Mouse (Mus musculus): ENCODE results near the gene Xdh. TPM values are rescaled to one million over a fixed set of nuclear protein-coding genes. Genes with fewer than 3 reads are reported as not detected.

Gene Xdh
- polyA plus RNA-seq, 1 experiment from 2014 or later: 3.4 TPM

DNA sequence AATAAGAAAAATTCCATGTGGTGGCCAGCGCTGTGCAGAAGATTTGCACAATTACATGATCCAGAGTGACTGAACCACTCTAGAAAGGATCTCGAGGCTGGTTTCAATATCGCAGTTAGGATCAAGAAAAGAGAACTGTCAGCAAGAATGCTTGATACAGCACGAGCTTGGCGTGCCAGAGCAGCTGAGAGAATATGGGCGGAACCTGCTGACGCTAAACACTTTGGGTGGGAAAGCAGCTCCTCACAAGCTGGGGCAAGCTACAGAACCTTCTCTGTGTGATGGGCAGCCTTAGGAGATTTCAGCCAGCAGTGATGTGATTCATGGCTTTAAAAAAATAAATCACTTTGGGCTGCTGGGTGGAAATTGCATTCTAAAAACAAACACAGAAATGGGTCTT is 12.9 kb downstream of the Xdh start:
- no peaks in the 10 kb centered on the region for H3K27me3 ChIP-seq
- 78% methylated on average over 7 of the region's 7 CpGs for WGBS
- no peak for ATAC-seq (replicated peaks; ENCODE audit: low FRiP score)
- H3K9ac ChIP-seq: no peak overlapping the region
- H3K27ac ChIP-seq: no peak overlapping the region
- H3K4me1 ChIP-seq: no peaks in the 10 kb centered on the region
- no peaks in the 10 kb centered on the region for H3K36me3 ChIP-seq
- no peak overlapping the region for H3K4me2 ChIP-seq
- H3K4me3 ChIP-seq (replicated peaks): no peak overlapping the region
- H3K9me3 ChIP-seq (replicated peaks): no peaks in the 10 kb centered on the region

DNA sequence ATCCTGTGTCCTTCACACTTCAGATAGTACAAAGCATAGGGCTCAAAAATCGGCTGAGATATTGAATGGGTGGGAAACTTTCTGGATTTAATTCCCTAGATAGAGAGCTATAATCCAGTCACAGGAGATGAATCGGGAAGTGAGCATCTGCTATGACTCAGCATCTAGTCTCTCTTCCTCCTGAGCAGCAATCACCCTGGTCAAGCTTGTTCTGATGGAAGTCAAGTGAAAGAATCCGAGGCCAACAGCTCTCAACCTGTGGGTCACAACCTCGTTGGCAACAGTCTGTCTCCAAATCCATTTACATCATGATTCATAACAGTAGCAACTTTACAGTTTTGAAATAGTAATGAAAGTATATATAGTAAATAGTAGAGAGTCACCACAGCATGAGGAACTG is 14.8 kb downstream of the Xdh start:
- Histone ChIP-seq H3K4me2 (no peak overlapping the region), H3K27ac (no peak overlapping the region), H3K9ac (no peak overlapping the region), H3K4me1 (no peaks in the 10 kb centered on the region), H3K4me3 (replicated peaks) (no peak overlapping the region), H3K9me3 (replicated peaks) (no peaks in the 10 kb centered on the region), H3K36me3 (no peaks in the 10 kb centered on the region), H3K27me3 (no peaks in the 10 kb centered on the region)
- WGBS: 82% methylated on average over 4 of the region's 4 CpGs
- ATAC-seq (replicated peaks; ENCODE audit: low FRiP score): no peak

DNA sequence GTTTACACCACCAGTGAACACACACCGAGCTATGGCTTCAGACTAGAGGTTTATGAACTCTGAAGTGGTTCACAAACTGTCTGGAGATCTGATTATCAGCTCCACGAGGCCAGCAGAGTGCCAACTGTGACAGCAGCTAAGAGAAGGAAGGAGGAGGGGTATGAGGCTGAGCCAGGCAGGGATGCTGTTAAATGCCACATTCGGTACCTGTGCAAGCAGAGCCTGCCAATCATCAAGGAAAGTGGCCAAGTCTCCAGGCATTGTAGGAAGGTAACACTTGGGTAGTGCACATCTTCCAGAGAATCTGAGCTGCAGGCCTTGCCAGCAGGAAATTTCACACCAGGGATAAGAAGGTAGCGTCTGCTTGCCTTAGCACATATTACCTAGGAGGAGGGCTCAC is 15.7 kb downstream of the Xdh start:
- no peaks in the 10 kb centered on the region for H3K27me3 ChIP-seq
- WGBS: 82% methylated on average over 4 of the region's 4 CpGs
- ATAC-seq (replicated peaks; ENCODE audit: low FRiP score): no peak

DNA sequence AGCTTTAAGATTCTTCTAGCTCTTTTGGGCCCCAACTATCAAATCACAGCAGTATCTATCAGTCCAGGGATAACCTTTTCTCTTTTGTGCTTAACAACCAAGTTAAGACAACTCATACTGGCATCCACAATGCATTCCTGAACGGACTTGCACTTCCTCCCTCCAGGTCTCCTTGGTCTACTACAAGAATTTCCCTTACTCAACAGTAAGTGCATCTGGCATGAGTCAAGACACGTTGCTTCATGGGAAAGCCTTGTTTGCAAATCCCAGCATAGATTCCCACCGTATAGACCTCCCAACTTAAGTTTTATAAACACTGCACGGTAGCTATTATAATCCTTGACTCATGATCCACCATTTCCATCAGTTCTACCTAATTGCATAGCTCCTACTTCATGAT is 16.4 kb downstream of the Xdh start:
- 86% methylated on average over 4 of the region's 4 CpGs for WGBS
- Histone ChIP-seq H3K4me3 (replicated peaks) (no peak overlapping the region), H3K9me3 (replicated peaks) (no peaks in the 10 kb centered on the region), H3K36me3 (no peaks in the 10 kb centered on the region), H3K27ac (no peak overlapping the region), H3K4me2 (no peak overlapping the region), H3K9ac (no peak overlapping the region), H3K4me1 (no peaks in the 10 kb centered on the region), H3K27me3 (no peaks in the 10 kb centered on the region)
- no peak for ATAC-seq (replicated peaks; ENCODE audit: low FRiP score)

More for the DNA sequence above, 15.7 kb downstream of the Xdh start:
- Histone ChIP-seq H3K27ac (no peak overlapping the region), H3K9ac (no peak overlapping the region), H3K9me3 (replicated peaks) (no peaks in the 10 kb centered on the region), H3K4me1 (no peaks in the 10 kb centered on the region), H3K4me2 (no peak overlapping the region), H3K4me3 (replicated peaks) (no peak overlapping the region), H3K36me3 (no peaks in the 10 kb centered on the region)

DNA sequence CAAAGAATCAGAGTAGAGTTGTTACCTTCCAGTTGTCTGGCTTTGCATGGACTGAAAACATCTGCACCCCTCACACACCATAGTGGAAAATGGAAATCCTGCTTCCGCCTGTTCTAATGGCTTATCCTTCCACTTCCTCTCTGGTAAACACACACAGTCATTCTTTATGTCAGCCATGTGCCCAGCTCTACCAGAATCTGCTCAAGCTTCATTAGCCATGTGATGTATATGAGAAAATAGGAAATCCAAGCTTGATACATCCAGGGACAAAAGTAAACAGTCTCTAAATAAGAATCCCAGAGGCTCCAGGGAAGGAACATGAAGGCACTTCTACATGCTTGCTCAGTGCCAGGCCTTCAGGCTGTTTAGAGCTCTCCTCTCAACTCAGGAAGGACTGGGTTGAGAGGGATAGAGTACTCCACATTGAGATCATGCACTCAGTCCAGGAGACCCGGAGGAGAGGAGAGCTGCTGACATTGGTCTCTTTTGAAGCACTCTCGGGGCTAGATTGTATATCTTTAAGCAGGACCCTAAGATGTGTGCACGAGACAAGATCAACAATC is 17.4 kb downstream of the Xdh start:
- no peak for ATAC-seq (replicated peaks; ENCODE audit: low FRiP score)

DNA sequence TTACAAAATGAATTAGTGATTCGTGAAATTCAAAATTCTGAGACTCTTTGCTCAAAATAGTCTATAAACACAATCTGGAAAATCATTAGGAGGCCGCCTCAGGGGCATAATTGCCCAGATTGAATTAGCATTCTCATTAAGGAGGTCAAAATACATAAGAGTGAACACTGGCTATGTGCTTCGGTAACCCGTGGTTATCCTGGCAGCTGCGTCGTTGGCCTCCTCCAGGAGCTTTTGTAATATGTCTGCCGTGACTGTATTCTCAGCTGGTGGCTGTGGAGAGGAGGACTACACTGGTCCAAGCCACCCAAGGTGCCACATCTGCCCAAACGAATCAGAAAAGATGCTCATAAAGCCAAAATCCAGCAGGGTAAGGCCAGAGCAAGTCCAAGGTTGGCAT is 30.5 kb downstream of the Xdh start:
- Histone ChIP-seq H3K4me2 (no peak overlapping the region), H3K27ac (no peak overlapping the region), H3K27me3 (no peaks in the 10 kb centered on the region), H3K9me3 (replicated peaks) (no peaks in the 10 kb centered on the region), H3K36me3 (no peaks in the 10 kb centered on the region), H3K4me1 (peaks cover 3% of the 10 kb centered on the region; the same call in 1 of the 2 replicates), H3K4me3 (replicated peaks) (no peak overlapping the region), H3K9ac (no peak overlapping the region)
- WGBS: 53% methylated on average over 8 of the region's 8 CpGs
- ATAC-seq (replicated peaks; ENCODE audit: low FRiP score): no peak

More for the DNA sequence above, 17.4 kb downstream of the Xdh start:
- 54% methylated on average over 4 of the region's 4 CpGs for WGBS
- Histone ChIP-seq H3K4me2 (no peak overlapping the region), H3K9ac (no peak overlapping the region), H3K4me1 (no peaks in the 10 kb centered on the region), H3K36me3 (no peaks in the 10 kb centered on the region), H3K27ac (no peak overlapping the region), H3K9me3 (replicated peaks) (no peaks in the 10 kb centered on the region), H3K4me3 (replicated peaks) (no peak overlapping the region), H3K27me3 (no peaks in the 10 kb centered on the region)

DNA sequence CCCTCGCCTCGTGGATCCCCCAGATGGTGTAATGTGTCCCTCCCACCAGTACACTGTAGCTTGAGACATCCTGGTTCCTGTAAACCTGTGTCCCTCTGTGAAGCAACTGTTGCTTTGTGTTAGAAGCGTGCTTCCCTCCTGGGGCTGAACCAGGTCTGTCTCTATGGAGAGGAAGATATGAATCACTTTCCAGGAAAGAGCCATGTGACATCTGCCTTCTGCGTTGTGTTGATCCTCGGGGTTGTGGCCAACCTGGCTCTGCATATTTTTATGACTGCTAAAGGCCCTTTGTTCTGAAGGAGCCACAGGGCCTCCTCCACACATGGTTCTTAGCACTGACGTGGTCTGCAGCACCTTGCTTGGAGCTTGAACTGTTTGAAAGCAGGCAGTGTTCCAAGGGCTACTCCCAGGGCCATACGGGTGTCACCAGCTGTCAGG is 31.0 kb downstream of the Xdh start:
- 20% methylated on average over 7 of the region's 7 CpGs for WGBS
- H3K27ac ChIP-seq: no peak overlapping the region
- no peak overlapping the region for H3K4me2 ChIP-seq
- H3K27me3 ChIP-seq: no peaks in the 10 kb centered on the region
- H3K4me3 ChIP-seq (replicated peaks): no peak overlapping the region
- H3K36me3 ChIP-seq: no peaks in the 10 kb centered on the region
- no peaks in the 10 kb centered on the region for H3K9me3 ChIP-seq (replicated peaks)
- H3K4me1 ChIP-seq: peaks cover 3% of the 10 kb centered on the region; the same call in 1 of the 2 replicates
- peak; percentile 75 for ATAC-seq (replicated peaks; ENCODE audit: low FRiP score)
- H3K9ac ChIP-seq: no peak overlapping the region

DNA sequence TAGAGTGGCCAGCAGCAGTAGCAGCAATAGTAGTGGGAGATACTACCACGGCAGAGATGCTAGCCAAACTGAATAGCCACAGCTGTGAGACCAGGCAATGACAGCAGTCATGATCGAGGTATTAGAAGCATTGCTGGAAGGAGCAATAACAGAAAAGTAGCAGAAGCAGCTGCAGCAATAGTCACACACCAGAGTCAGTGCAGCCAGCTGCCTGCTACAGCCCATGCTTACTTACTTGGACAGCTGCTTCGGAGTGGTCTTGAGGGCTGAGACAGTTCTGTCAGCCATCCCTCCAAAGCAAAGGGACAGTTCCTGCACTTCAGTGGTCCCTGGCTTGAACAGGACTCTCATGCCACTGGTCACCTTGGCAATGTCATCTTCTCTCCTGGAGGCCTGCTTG is 31.9 kb downstream of the Xdh start:
- Histone ChIP-seq H3K27me3 (no peaks in the 10 kb centered on the region), H3K4me3 (replicated peaks) (no peak overlapping the region), H3K9me3 (replicated peaks) (no peaks in the 10 kb centered on the region), H3K4me1 (peaks cover 3% of the 10 kb centered on the region; the same call in 1 of the 2 replicates), H3K9ac (no peak overlapping the region), H3K36me3 (no peaks in the 10 kb centered on the region), H3K27ac (no peak overlapping the region), H3K4me2 (no peak overlapping the region)
- no peak for ATAC-seq (replicated peaks; ENCODE audit: low FRiP score)
- 85% methylated on average over 3 of the region's 3 CpGs for WGBS

DNA sequence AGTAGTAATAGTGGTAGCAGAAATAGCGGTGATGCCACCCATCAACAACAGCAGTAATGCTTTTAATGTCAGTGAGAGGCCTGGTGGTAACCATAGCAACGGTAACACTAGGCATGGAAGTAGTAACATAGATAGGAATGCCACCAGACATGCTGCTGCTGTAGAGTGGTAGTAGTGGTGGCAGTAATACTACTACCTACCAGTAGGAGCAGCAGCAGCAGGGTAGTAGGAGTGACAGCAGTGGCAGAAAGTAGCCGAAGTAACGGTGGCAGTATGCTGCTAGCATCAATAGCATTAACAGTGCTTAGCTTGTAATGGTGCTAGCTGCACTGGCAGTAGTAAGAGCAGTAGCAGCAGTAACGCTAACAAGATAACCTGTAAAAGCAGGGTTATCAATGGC is 32.3 kb downstream of the Xdh start:
- no peaks in the 10 kb centered on the region for H3K9me3 ChIP-seq (replicated peaks)
- peaks cover 3% of the 10 kb centered on the region; the same call in 1 of the 2 replicates for H3K4me1 ChIP-seq
- WGBS: 86% methylated on average over 5 of the region's 5 CpGs
- H3K27ac ChIP-seq: no peak overlapping the region
- no peak for ATAC-seq (replicated peaks; ENCODE audit: low FRiP score)
- no peak overlapping the region for H3K9ac ChIP-seq
- H3K36me3 ChIP-seq: no peaks in the 10 kb centered on the region
- no peak overlapping the region for H3K4me2 ChIP-seq
- no peaks in the 10 kb centered on the region for H3K27me3 ChIP-seq
- H3K4me3 ChIP-seq (replicated peaks): no peak overlapping the region

DNA sequence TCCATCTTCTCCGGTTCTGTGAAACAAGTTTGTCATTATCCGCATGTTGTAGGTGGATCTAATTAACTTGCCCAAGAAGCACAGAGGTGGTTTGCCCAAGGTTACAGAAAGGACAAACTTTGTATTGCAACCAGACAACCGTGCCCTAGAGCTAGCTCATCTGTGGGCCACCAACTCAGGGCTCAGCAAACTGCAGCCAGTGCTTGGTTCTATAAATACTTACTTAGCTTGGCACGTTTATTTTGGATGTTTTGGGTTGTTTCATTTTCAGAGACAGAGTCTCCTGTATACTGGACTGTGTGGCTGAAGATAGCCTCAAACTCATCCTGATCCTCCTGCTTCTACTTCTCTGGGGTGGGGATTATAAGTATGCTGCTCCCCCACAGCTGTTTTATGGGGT is 35.3 kb downstream of the Xdh start:
- Histone ChIP-seq H3K9ac (no peak overlapping the region), H3K4me3 (replicated peaks) (no peak overlapping the region), H3K27ac (no peak overlapping the region), H3K9me3 (replicated peaks) (no peaks in the 10 kb centered on the region), H3K27me3 (no peaks in the 10 kb centered on the region), H3K4me2 (no peak overlapping the region), H3K36me3 (no peaks in the 10 kb centered on the region), H3K4me1 (peaks cover 3% of the 10 kb centered on the region; the same call in 1 of the 2 replicates)
- WGBS: 71% methylated on average over 4 of the region's 4 CpGs
- no peak for ATAC-seq (replicated peaks; ENCODE audit: low FRiP score)

DNA sequence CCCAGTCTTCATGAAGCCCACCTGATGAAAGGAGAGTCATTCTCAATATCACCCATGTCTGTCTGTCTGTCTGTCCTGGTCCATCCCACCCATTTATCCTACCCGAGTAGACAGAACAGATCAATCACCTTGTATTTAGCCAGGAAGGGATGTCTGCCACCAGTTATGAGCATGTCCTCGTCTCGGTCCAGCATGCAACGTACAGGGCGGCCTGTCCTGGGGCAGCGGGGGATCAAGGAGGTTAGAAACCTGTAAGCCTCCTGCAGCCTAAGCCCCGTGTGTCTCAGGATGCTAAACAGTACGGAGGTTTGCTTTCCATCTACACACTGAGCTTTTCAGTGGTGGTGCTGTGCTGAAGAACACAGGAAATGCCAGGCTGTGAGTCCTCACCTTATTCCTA is 43.9 kb downstream of the Xdh start:
- Histone ChIP-seq H3K9me3 (replicated peaks) (no peaks in the 10 kb centered on the region), H3K9ac (no peak overlapping the region), H3K36me3 (no peaks in the 10 kb centered on the region), H3K4me3 (replicated peaks) (no peak overlapping the region), H3K27me3 (no peaks in the 10 kb centered on the region), H3K4me2 (no peak overlapping the region), H3K27ac (no peak overlapping the region), H3K4me1 (no peaks in the 10 kb centered on the region; the same call in 1 of the 2 replicates)
- ATAC-seq (replicated peaks; ENCODE audit: low FRiP score): no peak
- WGBS: 85% methylated on average over 8 of the region's 8 CpGs

DNA sequence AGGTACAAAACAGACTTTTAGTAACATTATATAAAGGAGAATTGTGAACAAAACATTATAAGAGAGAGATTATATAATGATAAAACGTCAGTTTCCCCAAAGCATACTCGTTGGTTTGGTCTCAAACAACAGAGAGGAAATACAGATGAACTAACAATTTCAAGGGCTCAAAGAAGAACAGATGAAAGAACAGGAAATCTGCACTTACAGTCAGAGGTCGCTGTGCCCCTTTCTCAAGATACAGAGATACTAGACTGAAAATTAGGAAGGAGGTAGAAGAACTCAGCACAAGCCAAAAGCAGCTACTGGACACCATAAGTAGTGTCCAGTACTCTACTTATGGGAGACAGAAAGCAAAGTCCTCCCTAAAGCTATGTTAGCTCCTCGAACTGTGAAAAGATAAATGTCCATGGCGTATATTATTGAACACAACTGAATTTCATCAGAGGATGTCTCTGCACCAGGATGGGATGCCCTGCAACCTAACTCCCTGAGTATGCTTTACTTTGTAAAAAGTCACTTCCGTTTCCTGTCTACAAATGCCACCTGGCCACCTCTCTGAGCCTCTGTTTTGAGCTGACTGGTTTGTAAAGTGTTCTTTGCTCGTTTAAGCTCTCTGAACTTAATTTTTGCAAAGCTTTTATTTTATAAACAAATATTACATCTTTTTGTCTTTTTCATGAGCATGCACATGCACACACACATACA is 44.8 kb downstream of the Xdh start:
- H3K9me3 ChIP-seq (replicated peaks): no peaks in the 10 kb centered on the region
- WGBS: 78% methylated on average over 7 of the region's 7 CpGs
- no peaks in the 10 kb centered on the region for H3K36me3 ChIP-seq
- H3K27me3 ChIP-seq: no peaks in the 10 kb centered on the region
- ATAC-seq (replicated peaks; ENCODE audit: low FRiP score): no peak
- no peak overlapping the region for H3K4me3 ChIP-seq (replicated peaks)
- no peak overlapping the region for H3K9ac ChIP-seq
- H3K4me1 ChIP-seq: no peaks in the 10 kb centered on the region; the same call in 1 of the 2 replicates
- no peak overlapping the region for H3K27ac ChIP-seq
- H3K4me2 ChIP-seq: no peak overlapping the region
